Mouse (Mus musculus) embryo, embryonic 10 days (tissue): ENCODE data around the gene Pcdh7.

Source experiments
- DNase-seq: peaks from one replicate; pipeline ENCODE4 v3.0.0-alpha.2; 2015; ENCODE audit warnings: low spot score

The Pcdh7 gene

GRCm38 (mm10) chr5:57750320-57750719 lies 32.6 kb downstream of the Pcdh7 start:
- no peak for DNase-seq

GRCm38 (mm10) chr5:57755791-57756190 lies 38.0 kb downstream of the Pcdh7 start:
- DNase-seq, result no peak

GRCm38 (mm10) chr5:57756726-57757424 lies 39.1 kb downstream of the Pcdh7 start:
- no peak for DNase-seq

GRCm38 (mm10) chr5:57757436-57757898 lies 39.7 kb downstream of the Pcdh7 start:
- DNase-seq, result peak; percentile 17

- no peak for DNase-seq
These were observed 41.2 kb downstream of the Pcdh7 start for GRCm38 (mm10) chr5:57758968-57759367.

- peak; percentile 24 for DNase-seq
These were observed 42.6 kb downstream of the Pcdh7 start for GRCm38 (mm10) chr5:57760069-57761063.

GRCm38 (mm10) chr5:57765356-57765755 lies 47.6 kb downstream of the Pcdh7 start:
- DNase-seq, result no peak

GRCm38 (mm10) chr5:57767346-57767745 lies 49.6 kb downstream of the Pcdh7 start:
- DNase-seq, result no peak

GRCm38 (mm10) chr5:57768469-57769022 lies 50.8 kb downstream of the Pcdh7 start:
- no peak for DNase-seq

GRCm38 (mm10) chr5:57769644-57770043 lies 51.9 kb downstream of the Pcdh7 start:
- DNase-seq, result no peak

GRCm38 (mm10) chr5:57770364-57770763 lies 52.6 kb downstream of the Pcdh7 start:
- no peak for DNase-seq

- no peak for DNase-seq
These were observed 53.4 kb downstream of the Pcdh7 start for GRCm38 (mm10) chr5:57771122-57771521.

- no peak for DNase-seq
These were observed 54.9 kb downstream of the Pcdh7 start for GRCm38 (mm10) chr5:57772711-57773110.

- no peak for DNase-seq
These were observed 56.7 kb downstream of the Pcdh7 start for GRCm38 (mm10) chr5:57774496-57774895.

GRCm38 (mm10) chr5:57778093-57778492 lies 60.3 kb downstream of the Pcdh7 start:
- peak; percentile 28 for DNase-seq

- DNase-seq, result no peak
These were observed 62.2 kb downstream of the Pcdh7 start for GRCm38 (mm10) chr5:57779951-57780350.

- no peak for DNase-seq
These were observed 62.8 kb downstream of the Pcdh7 start for GRCm38 (mm10) chr5:57780574-57780973.

GRCm38 (mm10) chr5:57781950-57782349 lies 64.2 kb downstream of the Pcdh7 start:
- peak; percentile 35 for DNase-seq

GRCm38 (mm10) chr5:57782546-57782945 lies 64.8 kb downstream of the Pcdh7 start:
- DNase-seq, result no peak

- peak; percentile 35 for DNase-seq
These were observed 71.2 kb downstream of the Pcdh7 start for GRCm38 (mm10) chr5:57788775-57789509.

- DNase-seq, result no peak
These were observed 78.6 kb downstream of the Pcdh7 start for GRCm38 (mm10) chr5:57796337-57796736.
